Mouse (Mus musculus) adrenal gland, postnatal 4 days (tissue): Measurements from ENCODE around the gene Ccdc82. TPM values are rescaled to one million over a fixed set of nuclear protein-coding genes. Genes with fewer than 3 reads are reported as not detected.

ENCODE experiments used
- DNase-seq, 2 experiments: peaks; one replicate each; pipeline ENCODE4 v3.0.0; 2021 to 2022; ENCODE audit warnings: low spot score in 2 of 2, mixed read lengths in 2 of 2
- total RNA-seq, 2 experiments: library from RNA; stranded (reverse); gene quantifications; 2 replicates each; pipeline ENCODE4 v1.2.3; 2021

The Ccdc82 gene
- total RNA-seq, 2 experiments from 2014 or later: 21.9 to 22.4 TPM

GRCm38 (mm10) chr9:13298513-13298878 is 51.7 kb downstream of the Ccdc82 start:
- no peak for DNase-seq

GRCm38 (mm10) chr9:13299190-13299589 is 52.4 kb downstream of the Ccdc82 start:
- no peak for DNase-seq

- no peak for DNase-seq
Measured at GRCm38 (mm10) chr9:13300041-13300441, 53.3 kb downstream of the Ccdc82 start.

GRCm38 (mm10) chr9:13300891-13301782 is 54.4 kb downstream of the Ccdc82 start:
- no peak for DNase-seq

- DNase-seq: no peak
Measured at GRCm38 (mm10) chr9:13302183-13302825, 55.5 kb downstream of the Ccdc82 start.

- DNase-seq: no peak
Measured at GRCm38 (mm10) chr9:13303099-13303771, 56.5 kb downstream of the Ccdc82 start.

GRCm38 (mm10) chr9:13303976-13304375 is 57.2 kb downstream of the Ccdc82 start:
- DNase-seq: peak in 1 of 2 experiments; percentile 29

- no peak for DNase-seq
Measured at GRCm38 (mm10) chr9:13306471-13306870, 59.7 kb downstream of the Ccdc82 start.

- no peak for DNase-seq
Measured at GRCm38 (mm10) chr9:13307226-13307625, 60.5 kb downstream of the Ccdc82 start.

GRCm38 (mm10) chr9:13308718-13309117 is 62.0 kb downstream of the Ccdc82 start:
- no peak for DNase-seq

- DNase-seq: no peak
Measured at GRCm38 (mm10) chr9:13309807-13310206, 63.1 kb downstream of the Ccdc82 start.

GRCm38 (mm10) chr9:13310236-13310635 is 63.5 kb downstream of the Ccdc82 start:
- DNase-seq: no peak

- DNase-seq: no peak
Measured at GRCm38 (mm10) chr9:13311094-13311493, 64.3 kb downstream of the Ccdc82 start.

- DNase-seq: no peak
Measured at GRCm38 (mm10) chr9:13313923-13314322, 67.2 kb downstream of the Ccdc82 start.

- no peak for DNase-seq
Measured at GRCm38 (mm10) chr9:13314577-13315004, 67.8 kb downstream of the Ccdc82 start.

GRCm38 (mm10) chr9:13315393-13315792 is 68.6 kb downstream of the Ccdc82 start:
- no peak for DNase-seq

GRCm38 (mm10) chr9:13319566-13319965 is 72.8 kb downstream of the Ccdc82 start:
- no peak for DNase-seq

- DNase-seq: no peak
Measured at GRCm38 (mm10) chr9:13320800-13321364, 74.1 kb downstream of the Ccdc82 start.

- DNase-seq: no peak
Measured at GRCm38 (mm10) chr9:13323074-13323473, 76.3 kb downstream of the Ccdc82 start.

- no peak for DNase-seq
Measured at GRCm38 (mm10) chr9:13323612-13324011, 76.9 kb downstream of the Ccdc82 start.
